Mouse (Mus musculus) liver, postnatal 0 days (tissue): ENCODE results near the gene Ssh2. TPM values are rescaled to one million over a fixed set of nuclear protein-coding genes. Genes with fewer than 3 reads are reported as not detected.
A peak's percentile ranks its signal among the peaks of the same experiment; 100 is the strongest.

Experiments
- ATAC-seq: fragments of 200-750 bp; cut with Nextera tagmentation; 2 replicates; pipeline ENCODE4 v1.8.0; 2017; ENCODE audit warnings: mild to moderate bottlenecking, moderate library complexity
- DNase-seq: peaks from one replicate; pipeline ENCODE4 v3.0.0-alpha.2; 2016
- H3K27ac ChIP-seq: fragments of 300-500 bp; sonication (generic); 2 replicates; pipeline ENCODE4 v1.5.1; 2014; ENCODE audit warnings: antibody characterized with exemption, moderate library complexity, mild to moderate bottlenecking, low read depth
- H3K27me3 ChIP-seq: fragments of 300-500 bp; sonication (generic); 2 replicates; pipeline ENCODE4 v1.6.1; 2014; ENCODE audit warnings: low read length, control low read depth, mixed read lengths; ENCODE audit not compliant: insufficient read depth
- H3K36me3 ChIP-seq: fragments of 300-500 bp; sonication (generic); replicated peaks from 2 replicates; pipeline ENCODE4 v1.6.1; 2014; ENCODE audit warnings: mild to moderate bottlenecking, control low read depth, low read length, moderate library complexity, mixed read lengths; ENCODE audit not compliant: insufficient read depth
- H3K4me1 ChIP-seq: fragments of 300-500 bp; sonication (generic); 2 replicates; pipeline ENCODE4 v1.6.1; 2014; ENCODE audit warnings: antibody characterized with exemption, mild to moderate bottlenecking, control low read depth; ENCODE audit not compliant: insufficient read depth
- H3K4me2 ChIP-seq: fragments of 300-500 bp; sonication (generic); 2 replicates; pipeline ENCODE4 v1.6.1; 2014; ENCODE audit warnings: low read depth, mild to moderate bottlenecking, low read length, moderate library complexity, mixed read lengths
- H3K4me3 ChIP-seq: fragments of 300-500 bp; sonication (generic); 2 replicates; pipeline ENCODE4 v1.5.1; 2014; ENCODE audit warnings: low read depth, low read length
- H3K9ac ChIP-seq: fragments of 300-500 bp; sonication (generic); replicated peaks from 2 replicates; pipeline ENCODE4 v1.6.1; 2014; ENCODE audit warnings: mild to moderate bottlenecking, moderate library complexity
- H3K9me3 ChIP-seq: fragments of 300-500 bp; sonication (generic); 2 replicates; pipeline ENCODE4 v1.6.1; 2016; ENCODE audit warnings: mild to moderate bottlenecking, control low read depth, low read length, mixed read lengths
- CTCF ChIP-seq: sonication (generic); IDR thresholded peaks from 2 replicates; pipeline ENCODE4 v1.5.1; 2016; ENCODE audit warnings: antibody characterized with exemption, low read depth
- EP300 ChIP-seq: IDR thresholded peaks from 2 replicates; pipeline ENCODE4 v1.6.1; 2016; ENCODE audit warnings: antibody characterized with exemption, low read depth, mild to moderate bottlenecking
- WGBS: fragments of 180-500 bp; shearing (Covaris S2); extraction: QIAGEN DNeasy Blood & Tissue Kit; methylation state at CpG from one replicate; pipeline ENCODE4 v1.1.7; 2014; ENCODE audit not compliant: insufficient replicate concordance; 5-methylcytosine and 5-hydroxymethylcytosine counted together
- polyA plus RNA-seq: library from polyadenylated mRNA; unstranded; fragments of >200 nt; fragmentation: Nextera tagmentation; extraction: Ambion mirVana; gene quantifications from 2 replicates; pipeline ENCODE4 v1.2.1, GENCODE M21; 2015

The Ssh2 gene
- polyA plus RNA-seq, 1 experiment from 2014 or later = 4.4 TPM

DNA sequence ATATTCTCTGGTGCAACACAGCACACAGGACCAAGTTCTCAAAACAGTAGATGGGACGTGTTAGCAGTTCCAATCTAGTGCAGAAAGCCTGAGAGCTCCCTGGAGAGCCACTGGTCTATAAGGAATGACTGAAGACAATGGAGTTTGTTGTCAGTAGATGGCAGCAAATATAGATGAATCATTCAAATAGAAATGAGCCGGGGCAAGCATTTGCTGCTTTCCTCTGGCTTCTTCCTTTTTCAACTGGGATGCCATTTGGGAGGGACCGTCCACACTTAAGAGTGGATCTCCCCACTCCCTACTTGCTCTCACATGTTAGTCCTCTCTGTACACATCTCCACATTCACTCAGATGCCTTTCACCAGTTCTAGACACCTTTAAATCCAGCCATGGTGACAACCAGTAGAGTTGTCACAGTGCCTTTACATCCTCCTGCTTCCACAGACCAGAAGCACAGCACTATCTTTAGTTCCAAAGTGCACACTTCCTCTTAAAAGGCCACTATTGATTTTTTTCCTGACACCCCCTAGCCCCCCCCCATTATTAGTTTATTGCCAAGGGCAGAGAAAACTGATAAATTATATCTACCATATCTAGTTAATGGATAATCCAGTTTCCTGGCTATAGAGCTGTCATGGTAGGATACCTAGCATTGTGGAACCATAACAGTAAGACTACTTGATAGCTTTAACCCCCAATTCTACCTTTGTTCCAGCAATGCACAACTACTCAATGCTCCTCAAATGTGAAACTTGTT is 101.8 kb downstream of the Ssh2 start:
- H3K9ac ChIP-seq = no peak overlapping the region
- no peak overlapping the region for H3K4me2 ChIP-seq
- 38% methylated on average over 3 of the region's 3 CpGs for WGBS
- H3K9me3 ChIP-seq = no peaks in the 10 kb centered on the region
- H3K36me3 ChIP-seq = no peaks in the 10 kb centered on the region
- no peak for ATAC-seq
- H3K27ac ChIP-seq = no peak overlapping the region
- DNase-seq = no peak
- TF ChIP-seq EP300 (no peak), CTCF (peak; percentile 53)
- no peaks in the 10 kb centered on the region for H3K27me3 ChIP-seq
- no peak overlapping the region for H3K4me3 ChIP-seq
- H3K4me1 ChIP-seq = no peaks in the 10 kb centered on the region

- DNase-seq (no peak), ATAC-seq (no peak)
- Histone ChIP-seq H3K4me2 (no peak overlapping the region), H3K9ac (no peak overlapping the region), H3K27ac (no peak overlapping the region), H3K27me3 (no peaks in the 10 kb centered on the region), H3K36me3 (no peaks in the 10 kb centered on the region), H3K4me3 (no peak overlapping the region), H3K4me1 (no peaks in the 10 kb centered on the region), H3K9me3 (no peaks in the 10 kb centered on the region)
- TF ChIP-seq CTCF (no peak), EP300 (no peak)
These were observed 102.5 kb downstream of the Ssh2 start for GRCm38 (mm10) chr11:77318478-77319118.

DNA sequence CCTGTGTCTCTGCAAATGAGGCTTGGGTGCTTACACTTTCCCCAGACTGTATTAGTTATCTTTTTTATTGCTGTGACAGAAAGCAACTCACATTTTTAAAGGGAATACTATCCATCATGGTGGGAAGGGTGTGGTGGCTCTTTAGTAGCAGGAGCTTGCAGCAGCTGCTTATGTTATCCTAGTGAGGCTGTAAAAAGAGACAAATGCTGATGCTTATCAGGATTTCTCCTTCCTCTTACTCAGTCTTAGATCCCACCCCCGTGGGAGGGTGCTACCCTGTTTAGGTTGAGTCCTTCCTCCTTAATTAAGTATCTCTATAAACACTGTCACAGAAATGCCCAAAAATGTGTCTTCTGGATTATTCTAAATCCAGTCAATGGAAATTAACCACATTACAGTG is 105.1 kb downstream of the Ssh2 start:
- DNase-seq = no peak
- Histone ChIP-seq H3K9ac (no peak overlapping the region), H3K4me3 (no peak overlapping the region), H3K4me1 (no peaks in the 10 kb centered on the region), H3K4me2 (no peak overlapping the region), H3K36me3 (no peaks in the 10 kb centered on the region), H3K27ac (no peak overlapping the region), H3K27me3 (no peaks in the 10 kb centered on the region), H3K9me3 (no peaks in the 10 kb centered on the region)
- 26% methylated on average over 1 of the region's 1 CpGs for WGBS
- TF ChIP-seq CTCF (no peak), EP300 (no peak)
- no peak for ATAC-seq

- no peaks in the 10 kb centered on the region for H3K9me3 ChIP-seq
- H3K4me3 ChIP-seq = no peak overlapping the region
- no peaks in the 10 kb centered on the region for H3K36me3 ChIP-seq
- H3K4me1 ChIP-seq = no peaks in the 10 kb centered on the region
- no peak overlapping the region for H3K4me2 ChIP-seq
- ATAC-seq = no peak
- 80% methylated on average over 2 of the region's 2 CpGs for WGBS
- H3K9ac ChIP-seq = no peak overlapping the region
- no peak for TF ChIP-seq CTCF
- no peak for TF ChIP-seq EP300
- no peaks in the 10 kb centered on the region for H3K27me3 ChIP-seq
- no peak for DNase-seq
- H3K27ac ChIP-seq = no peak overlapping the region
These were observed 114.4 kb downstream of the Ssh2 start for GRCm38 (mm10) chr11:77330529-77330928.

- Histone ChIP-seq H3K4me1 (0 out of 2 replicates have a peak, but pooled peaks cover 3% of the 10 kb centered on the region), H3K9me3 (no peaks in the 10 kb centered on the region), H3K4me2 (peak overlapping the region; percentile 85), H3K27me3 (no peaks in the 10 kb centered on the region), H3K9ac (0 out of 2 replicates have a peak overlapping the region, but pooled peaks have one; percentile 77), H3K36me3 (no peaks in the 10 kb centered on the region), H3K4me3 (no peak overlapping the region), H3K27ac (no peak overlapping the region)
- DNase-seq = no peak
- WGBS = 75% methylated on average over 4 of the region's 4 CpGs
- TF ChIP-seq EP300 = no peak
- no peak for TF ChIP-seq CTCF
- ATAC-seq = no peak
These were observed 131.2 kb downstream of the Ssh2 start for GRCm38 (mm10) chr11:77347273-77347672.

- 2% methylated on average over 45 of the region's 54 CpGs for WGBS
- H3K27ac ChIP-seq = peak overlapping the region; percentile 56
- peak overlapping the region; percentile 74 for H3K4me3 ChIP-seq
- peak overlapping the region; percentile 85 for H3K4me2 ChIP-seq
- no peaks in the 10 kb centered on the region for H3K36me3 ChIP-seq
- H3K9me3 ChIP-seq = no peaks in the 10 kb centered on the region
- H3K9ac ChIP-seq = peak overlapping the region; percentile 77
- 0 out of 2 replicates have a peak, but pooled peaks cover 3% of the 10 kb centered on the region for H3K4me1 ChIP-seq
- peak; percentile 94 for DNase-seq
- H3K27me3 ChIP-seq = no peaks in the 10 kb centered on the region
- ATAC-seq = peak; percentile 100
- TF ChIP-seq CTCF (no peak), EP300 (no peak)
These were observed 132.2 kb downstream of the Ssh2 start for GRCm38 (mm10) chr11:77348142-77348741.
